Mouse (Mus musculus) adrenal gland, adult (tissue): ENCODE results near the gene Fubp1.
A peak's percentile ranks its signal among the peaks of the same experiment; 100 is the strongest.

Experiments
- DNase-seq, 2 experiments: peaks; one replicate each; pipeline ENCODE4 v3.0.0; 2022 to 2023; ENCODE audit warnings: low spot score in 1 of 2; ENCODE audit not compliant: inconsistent age in 2 of 2

The Fubp1 gene

DNA sequence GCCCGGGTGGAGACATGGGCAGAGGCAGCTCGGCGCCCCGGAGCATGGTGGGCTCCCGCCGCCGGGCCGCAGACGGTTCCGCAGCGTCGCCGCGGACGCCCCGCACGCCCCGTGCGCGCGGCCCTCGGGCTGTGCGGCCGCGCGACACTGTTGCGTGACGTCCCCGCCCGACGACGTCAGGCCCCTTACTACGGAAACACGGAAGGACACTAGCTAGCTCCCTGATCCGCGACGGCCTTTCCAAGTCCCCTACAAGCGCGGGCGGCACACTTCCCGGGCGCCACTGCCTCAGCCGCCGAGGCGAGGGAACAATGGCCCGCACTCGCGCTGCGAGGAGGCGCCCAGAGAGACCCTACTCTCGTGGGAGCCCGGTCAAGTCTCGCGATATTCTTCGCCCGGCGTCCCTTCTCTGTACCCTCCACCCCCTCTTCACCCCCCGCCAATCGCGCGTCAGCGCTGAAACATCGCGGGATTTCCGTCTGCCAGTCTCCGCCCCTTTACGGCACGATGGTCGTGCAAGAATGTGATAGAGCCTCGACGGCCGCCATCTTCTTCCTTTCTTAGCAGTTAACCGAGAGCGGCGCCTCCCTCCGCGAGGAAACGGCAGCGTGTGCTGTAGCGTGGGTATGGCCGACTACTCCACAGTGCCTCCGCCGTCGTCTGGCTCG, at the start of gene Fubp1, which contains the start of gene Dnajb4:
TSS of gene Fubp1 (plus strand) at position 456 of the 668 bp plus-strand sequence.
TSS of gene Dnajb4 (minus strand) at position 336 of the 668 bp plus-strand sequence.
- DNase-seq = peak; percentile 100

DNA sequence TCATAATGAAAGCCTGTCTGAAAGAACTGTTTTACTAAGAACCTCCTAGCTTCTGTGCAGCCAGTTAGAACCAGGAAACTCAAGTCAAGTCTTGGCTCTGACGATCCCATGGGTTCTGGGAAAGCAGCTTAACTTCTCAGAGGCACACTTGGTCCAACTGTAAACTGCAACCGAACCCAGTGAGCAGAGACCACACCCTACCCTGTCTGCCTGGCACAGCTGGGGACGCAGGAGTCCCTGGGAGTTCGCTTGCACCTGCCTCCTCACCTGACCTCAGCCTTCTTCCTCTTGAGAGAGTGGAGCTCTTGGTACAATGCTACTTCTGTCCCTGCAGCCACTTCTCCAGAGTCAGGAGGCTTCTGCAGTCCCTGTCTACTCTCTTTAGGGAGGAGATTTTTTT, 49.6 kb upstream of the Fubp1 start:
- DNase-seq = no peak

DNA sequence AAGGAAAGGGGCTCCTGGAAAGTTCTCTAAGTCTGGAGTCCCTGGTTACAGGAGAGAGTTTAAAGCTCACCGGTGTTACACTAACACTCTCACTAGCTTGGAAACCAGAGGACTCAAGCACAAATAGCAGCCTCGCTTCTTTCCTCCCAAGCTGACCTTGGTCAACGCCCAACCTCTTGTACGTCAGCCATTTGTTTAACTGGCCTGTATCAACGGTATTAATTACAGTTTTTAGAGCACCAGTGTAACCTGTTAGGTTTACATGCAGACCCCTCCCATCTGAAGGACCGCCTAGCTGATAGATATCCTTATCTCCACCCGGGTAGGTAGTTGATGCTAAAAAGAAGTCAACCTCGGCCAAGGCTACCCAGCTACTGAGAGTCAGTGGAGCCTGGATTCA, 46.9 kb upstream of the Fubp1 start:
- no peak for DNase-seq

GRCm38 (mm10) chr3:152165014-152165350, 45.2 kb upstream of the Fubp1 start:
- no peak for DNase-seq

DNA sequence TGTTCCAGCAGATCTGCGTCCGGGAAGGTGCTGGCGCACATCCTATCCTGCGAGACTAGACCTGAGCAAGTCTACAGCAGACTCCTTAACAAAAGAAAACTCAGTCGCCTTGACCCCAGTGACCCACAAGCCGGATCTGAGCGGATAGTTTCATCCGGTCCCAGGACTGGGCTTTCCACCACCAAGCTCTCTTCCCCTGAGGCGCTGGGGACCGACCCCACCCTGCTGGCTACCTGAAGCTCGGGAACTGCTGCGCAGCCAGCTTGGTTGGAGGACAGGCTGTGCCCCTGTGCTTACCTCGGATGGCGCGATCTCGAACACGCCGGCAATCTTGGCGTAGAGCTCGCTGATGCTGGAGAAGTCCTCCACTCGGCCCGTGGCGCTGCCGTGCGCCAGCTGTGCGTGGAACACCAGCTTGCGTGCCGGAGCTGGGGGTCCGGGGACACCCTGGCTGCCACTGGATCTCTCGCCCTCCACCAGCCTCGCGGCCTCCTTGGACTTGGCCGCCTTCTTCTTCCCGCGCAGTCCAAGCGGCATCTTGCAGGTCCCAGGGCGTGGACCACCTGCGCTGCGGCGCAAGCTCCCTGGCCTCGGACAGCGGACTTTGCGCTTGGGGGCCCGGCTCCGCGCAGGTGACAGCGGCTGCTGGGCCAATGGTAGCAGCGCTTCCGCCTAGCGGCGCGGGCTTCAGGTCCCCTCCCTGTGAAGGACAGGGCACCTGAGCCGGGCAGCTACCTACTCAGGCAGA, 44.7 kb upstream of the Fubp1 start:
- DNase-seq = peak; percentile 43 to 77

DNA sequence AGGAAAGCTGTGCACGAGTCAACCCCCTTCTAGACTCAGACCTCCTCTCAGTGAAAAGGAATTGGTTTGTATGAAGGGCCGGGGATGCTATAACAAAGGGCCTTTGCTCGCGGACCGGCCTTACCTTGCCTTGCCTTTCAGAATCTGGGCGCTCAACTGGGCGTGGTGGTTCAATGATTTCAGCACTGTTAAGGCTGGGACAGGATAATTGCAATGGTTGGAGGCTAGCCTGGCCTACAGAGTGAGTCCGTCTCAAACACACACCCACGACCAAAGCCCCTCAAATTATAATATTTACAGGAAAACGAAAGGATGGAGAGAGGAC, 44.2 kb upstream of the Fubp1 start, which contains the start of gene Gipc2:
TSS of gene Gipc2 (minus strand) at position 132 of the 325 bp plus-strand sequence.
- DNase-seq = no peak

DNA sequence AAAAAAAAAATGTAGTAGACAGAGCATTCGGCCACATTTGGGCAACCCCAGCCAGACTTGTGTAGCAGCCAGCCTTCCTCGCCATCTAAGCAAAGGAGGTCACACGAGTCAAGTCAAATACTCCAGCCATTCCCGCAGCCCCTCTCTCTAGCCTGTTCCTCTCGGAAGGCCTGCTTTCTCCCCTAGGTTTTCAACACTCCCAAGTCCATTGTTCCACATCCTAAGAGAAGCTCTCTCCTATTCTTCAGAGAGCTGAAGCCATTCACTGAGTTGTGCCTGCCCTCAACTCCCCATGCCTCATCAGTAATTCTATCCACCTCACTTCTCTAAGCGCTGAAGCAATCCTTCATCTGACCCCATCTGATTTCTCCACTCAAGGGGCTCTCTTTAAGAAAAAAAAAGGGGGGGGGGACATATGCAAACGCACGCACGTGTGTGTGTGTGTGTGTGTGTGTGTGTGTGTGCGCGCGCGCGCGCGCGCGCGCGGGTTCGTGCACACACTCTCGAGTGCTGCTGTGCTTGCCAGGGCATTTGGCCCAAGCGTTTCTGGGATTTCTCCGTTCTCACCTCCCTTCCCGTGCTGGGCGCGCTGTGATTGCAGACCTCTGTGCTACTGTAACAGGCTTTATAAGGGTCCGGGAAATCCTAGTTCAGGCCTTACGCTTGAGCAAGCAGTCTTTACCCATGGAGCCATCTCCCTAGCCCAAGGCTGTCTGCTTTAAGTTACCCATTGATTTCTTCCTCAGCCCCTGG, 43.3 kb upstream of the Fubp1 start:
- DNase-seq = no peak

GRCm38 (mm10) chr3:152168007-152168406, 42.2 kb upstream of the Fubp1 start:
- DNase-seq = no peak

- DNase-seq = no peak
Measured at GRCm38 (mm10) chr3:152170407-152170806, 39.8 kb upstream of the Fubp1 start.

GRCm38 (mm10) chr3:152171236-152171635, 39.0 kb upstream of the Fubp1 start:
- DNase-seq = peak in 1 of 2 experiments; percentile 71

DNA sequence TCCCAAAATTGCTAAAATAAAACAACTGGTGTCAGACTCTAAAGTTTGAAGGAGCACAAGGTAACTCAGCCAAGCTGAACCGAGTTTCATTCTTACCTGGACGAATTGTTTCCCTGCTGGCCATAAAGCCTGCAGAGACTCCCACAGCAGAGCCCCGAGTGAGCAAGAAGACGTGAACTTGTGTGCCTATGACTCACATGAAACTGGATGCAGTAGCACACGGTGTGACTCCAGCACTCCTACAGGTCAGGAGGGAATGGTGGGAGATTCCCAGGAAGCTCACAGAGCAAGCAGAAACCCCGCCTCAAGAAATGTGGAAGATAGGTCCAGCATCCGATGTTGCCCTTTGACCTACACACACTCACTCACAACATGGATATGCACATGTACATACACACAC, 38.4 kb upstream of the Fubp1 start:
- DNase-seq = no peak

DNA sequence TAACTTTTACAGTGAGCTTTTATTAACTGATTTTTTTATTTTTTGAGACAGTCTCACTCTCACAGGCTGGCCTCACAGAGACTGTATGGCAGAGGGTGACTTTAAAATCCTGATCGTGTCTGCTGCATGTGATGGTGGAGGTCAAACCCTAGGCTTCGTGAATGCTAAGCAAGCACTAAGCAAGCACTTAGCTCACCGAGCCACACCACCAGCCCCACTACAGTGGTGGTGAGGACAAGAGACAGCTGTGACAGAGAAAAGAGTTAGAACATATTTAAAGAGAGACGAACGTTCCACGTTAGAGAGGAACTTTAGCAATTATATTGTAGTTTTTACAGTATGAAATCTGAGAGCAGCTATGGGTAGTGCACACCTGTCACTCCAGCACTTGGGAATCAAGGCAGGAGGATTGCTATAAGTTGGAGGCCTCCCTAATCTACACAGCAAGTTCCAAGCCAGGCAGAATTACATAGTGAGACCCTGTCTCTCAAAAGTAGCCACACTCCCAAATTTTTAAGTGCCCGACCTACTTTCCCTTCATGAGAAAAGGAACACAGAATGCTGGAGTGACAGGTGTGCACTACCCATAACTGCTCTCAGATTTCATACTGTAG, 37.8 kb upstream of the Fubp1 start:
- no peak for DNase-seq

DNA sequence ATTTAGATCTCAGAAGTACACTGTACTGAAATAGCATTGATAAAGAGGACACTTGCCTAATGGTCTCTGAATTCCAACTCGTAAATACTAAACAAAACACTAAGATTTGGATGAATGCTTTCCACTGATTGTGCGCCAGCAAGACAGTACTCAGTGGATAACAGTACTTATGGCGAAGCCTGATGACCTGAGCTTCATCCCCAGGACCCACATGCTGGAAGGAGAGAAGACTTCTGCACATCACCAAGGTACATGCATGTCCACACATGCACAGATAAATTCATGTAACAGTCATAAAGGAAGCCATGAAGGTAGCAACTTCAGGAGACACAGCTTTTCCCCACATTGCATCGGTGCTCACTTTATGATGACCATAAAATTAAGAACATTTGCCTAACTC, 31.4 kb upstream of the Fubp1 start:
- DNase-seq = no peak

DNA sequence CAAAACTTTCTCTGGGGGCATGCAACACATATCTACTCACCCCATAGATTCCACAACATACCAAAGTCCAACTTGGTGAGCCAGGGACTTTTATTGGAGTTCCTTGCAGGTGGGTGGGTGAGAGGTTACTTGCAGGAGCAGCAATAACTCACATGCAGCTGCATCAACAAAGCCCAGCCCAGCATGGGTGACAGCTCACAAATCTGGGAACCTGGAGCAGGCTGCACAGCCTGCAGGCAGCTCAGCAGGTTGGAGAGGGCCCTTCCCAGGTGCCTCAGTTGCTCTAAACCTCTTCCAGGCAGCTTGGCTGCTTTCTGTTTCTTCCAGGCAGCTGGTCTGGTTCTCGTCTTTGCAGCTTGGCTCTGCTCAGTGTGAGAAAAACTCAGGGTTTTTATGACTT, 30.9 kb upstream of the Fubp1 start:
- no peak for DNase-seq

DNA sequence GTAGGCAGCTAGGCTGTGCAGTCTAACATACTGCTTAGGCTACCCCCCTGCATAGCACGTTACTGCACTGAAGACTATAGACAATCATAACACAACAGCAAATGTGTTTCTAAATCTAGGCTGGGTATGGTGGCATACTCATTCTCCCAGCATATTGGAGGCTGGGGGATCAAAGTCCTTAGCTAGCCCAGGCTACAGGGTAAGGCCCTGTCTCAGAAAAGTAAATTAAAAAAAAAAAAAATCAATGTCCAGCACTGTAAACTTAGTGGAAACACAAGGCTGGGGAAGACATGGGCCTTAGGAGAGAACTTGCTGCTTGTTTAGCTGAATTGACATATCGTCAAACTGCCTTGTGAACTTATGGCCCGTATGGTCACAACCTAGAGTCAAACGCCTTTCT, 29.6 kb upstream of the Fubp1 start:
- DNase-seq = no peak

DNA sequence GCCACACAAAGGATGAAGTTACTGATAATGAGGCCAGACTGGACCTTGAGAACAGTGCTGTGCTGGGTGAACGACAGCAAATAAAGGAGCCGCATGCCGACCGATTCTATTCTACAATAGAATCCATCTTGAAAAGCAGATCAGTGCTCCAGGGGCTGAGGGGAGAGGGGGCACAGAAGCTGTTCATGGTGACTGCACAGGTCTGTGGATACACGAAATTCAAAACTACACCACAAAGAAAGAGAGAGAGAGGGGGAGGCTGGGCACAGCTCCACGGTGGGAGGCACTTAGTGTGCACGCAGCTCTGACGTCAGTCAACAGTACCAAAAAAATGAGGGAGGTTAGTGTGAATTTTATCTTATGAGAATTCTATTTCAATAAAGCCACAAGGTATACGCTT, 26.7 kb upstream of the Fubp1 start:
- DNase-seq = no peak

DNA sequence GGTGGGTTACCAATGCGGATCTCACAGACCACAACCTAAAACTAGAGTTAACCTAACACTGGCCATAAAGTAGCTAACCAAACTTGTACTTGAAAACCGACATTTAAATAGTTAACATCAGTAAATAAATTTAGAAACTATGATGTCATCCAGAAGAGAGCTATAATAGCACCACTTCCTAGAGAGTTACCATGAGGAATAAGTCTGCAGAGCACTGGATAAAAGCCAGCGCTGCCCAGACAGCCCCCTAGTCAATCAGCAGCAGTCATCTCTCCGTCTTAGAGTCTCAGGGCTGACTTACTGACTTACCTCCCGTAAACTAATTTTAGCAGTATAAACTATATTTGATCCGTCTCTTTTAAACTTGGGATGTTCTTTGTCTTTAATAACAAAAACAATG, 24.1 kb upstream of the Fubp1 start:
- DNase-seq = no peak

DNA sequence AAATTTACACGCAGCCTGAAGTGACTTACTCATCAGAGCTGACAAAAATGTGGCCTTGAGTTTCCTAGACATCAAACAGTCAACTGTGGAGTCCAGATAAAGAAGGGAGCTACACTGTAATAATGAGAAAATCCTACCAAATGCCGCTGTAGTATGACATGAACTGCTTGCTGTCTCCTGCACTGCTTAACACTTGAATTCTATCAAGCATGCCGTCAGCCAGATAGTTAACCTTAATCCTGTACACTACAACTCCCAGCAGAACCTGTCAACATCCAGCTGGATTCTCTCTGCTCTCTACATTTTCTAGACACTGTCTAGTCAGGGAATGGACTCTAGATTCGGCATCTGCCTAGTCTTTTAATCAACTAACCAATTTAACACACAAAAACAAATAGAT, 20.9 kb upstream of the Fubp1 start:
- DNase-seq = peak in 1 of 2 experiments; percentile 69

GRCm38 (mm10) chr3:152190679-152191477, 19.3 kb upstream of the Fubp1 start:
- DNase-seq = peak in 1 of 2 experiments; percentile 72

GRCm38 (mm10) chr3:152191791-152192237, 18.4 kb upstream of the Fubp1 start:
- peak; percentile 45 to 83 for DNase-seq
